Mouse (Mus musculus) heart, embryonic 10.5 days (tissue): ENCODE measurements around the gene Msantd1. TPM values are rescaled to one million over a fixed set of nuclear protein-coding genes. Genes with fewer than 3 reads are reported as not detected.
"Not testable (repeated sequence)": the region's sequence is repeated elsewhere in the genome, so short reads cannot be mapped to it uniquely, and the experiment has no call there.

Experiments
- DNase-seq: peaks from one replicate; pipeline ENCODE4 v3.0.0-alpha.2; 2017; ENCODE audit warnings: low spot score
- H3K27ac ChIP-seq: fragments of 300-500 bp; sonication (generic); 2 replicates; pipeline ENCODE4 v1.5.1; 2016; ENCODE audit warnings: mild to moderate bottlenecking
- H3K27me3 ChIP-seq: fragments of 300-500 bp; sonication (generic); 2 replicates; pipeline ENCODE4 v1.6.1; 2016; ENCODE audit warnings: mild to moderate bottlenecking; ENCODE audit not compliant: poor library complexity, insufficient read depth, severe bottlenecking
- H3K36me3 ChIP-seq: fragments of 300-500 bp; sonication (generic); 2 replicates; pipeline ENCODE4 v1.6.1; 2016; ENCODE audit warnings: mild to moderate bottlenecking, moderate library complexity
- H3K4me1 ChIP-seq: fragments of 300-500 bp; sonication (generic); 2 replicates; pipeline ENCODE4 v1.6.1; 2016; ENCODE audit warnings: mild to moderate bottlenecking
- H3K4me3 ChIP-seq: fragments of 300-500 bp; sonication (generic); 2 replicates; pipeline ENCODE4 v1.5.1; 2016; ENCODE audit warnings: mild to moderate bottlenecking, moderate library complexity
- H3K9me3 ChIP-seq: fragments of 300-500 bp; sonication (generic); 2 replicates; pipeline ENCODE4 v1.6.1; 2016; ENCODE audit warnings: mild to moderate bottlenecking, moderate library complexity
- WGBS: fragments of 180-500 bp; shearing (Covaris S2); methylation state at CpG from one replicate; pipeline ENCODE4 v1.1.7; 2016; 5-methylcytosine and 5-hydroxymethylcytosine counted together
- polyA plus RNA-seq: library from polyadenylated mRNA; unstranded; fragments of >200 nt; fragmentation: Nextera tagmentation; extraction: Ambion mirVana; gene quantifications from 2 replicates; pipeline ENCODE4 v1.2.1, GENCODE M21; 2016

The Msantd1 gene
- 0.37 and 1.3 TPM in 2 replicates for polyA plus RNA-seq

DNA sequence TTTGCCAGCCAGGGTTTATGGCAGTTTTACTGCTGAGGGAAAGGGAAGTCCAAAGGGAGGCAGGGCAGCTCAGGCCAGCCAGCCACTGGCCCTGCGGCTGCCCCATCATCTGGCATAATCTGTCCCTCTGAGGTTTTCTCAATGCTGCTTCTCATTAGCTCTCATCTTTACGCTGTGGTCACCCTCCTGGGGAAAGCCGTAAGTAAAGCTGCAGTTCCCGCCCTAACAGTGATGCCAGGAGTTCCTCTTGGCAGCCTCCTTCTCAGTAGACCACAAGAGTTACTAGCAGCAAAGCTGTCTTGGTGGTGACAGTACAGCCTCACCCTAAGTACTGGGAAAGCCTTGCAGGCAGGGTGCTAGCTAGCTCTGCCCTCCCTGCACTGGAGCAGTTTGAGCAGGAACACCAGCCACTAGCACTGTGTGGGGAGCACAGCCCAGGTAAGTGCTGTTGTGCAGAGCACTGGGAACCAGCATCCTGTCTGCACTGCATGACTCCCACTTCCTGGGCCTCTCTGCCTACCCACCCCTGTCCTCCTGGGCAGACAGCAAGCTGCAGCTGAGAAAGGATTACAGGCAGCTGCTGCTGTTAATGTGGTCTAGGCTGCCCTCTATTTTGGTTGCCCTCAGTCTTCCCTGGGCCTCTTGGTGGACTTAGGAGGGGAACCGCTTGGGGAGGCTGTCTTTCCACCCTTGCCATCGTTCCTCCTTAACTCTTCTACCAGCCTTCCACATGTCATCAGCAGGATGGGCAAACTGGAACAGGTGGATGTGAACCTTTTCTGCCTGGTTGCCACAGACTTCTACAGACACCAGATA lies at the start of gene Msantd1:
Gene Msantd1 (plus strand): TSS at position 103 of the 816 bp plus-strand sequence.
- WGBS = 87% methylated on average over 6 of the region's 6 CpGs
- Histone ChIP-seq H3K27ac (peak within 1 kb of the TSS; percentile 64), H3K9me3 (no peaks in the 10 kb centered on the region), H3K36me3 (peaks cover 78% of the 10 kb centered on the region), H3K27me3 (no peaks in the 10 kb centered on the region), H3K4me3 (no peak within 1 kb of the TSS), H3K4me1 (peaks cover 11% of the 10 kb centered on the region)
- DNase-seq = no peak

GRCm38 (mm10) chr5:34865367-34865766 lies 42.4 kb upstream of the Msantd1 start:
- 86% methylated on average over 5 of the region's 5 CpGs for WGBS
- 0 out of 2 replicates have a peak, but pooled peaks cover 4% of the 10 kb centered on the region for H3K4me1 ChIP-seq
- H3K4me3 ChIP-seq = no peak overlapping the region
- H3K36me3 ChIP-seq = peaks cover 69% of the 10 kb centered on the region
- no peaks in the 10 kb centered on the region for H3K9me3 ChIP-seq
- no peak overlapping the region for H3K27ac ChIP-seq
- DNase-seq = no peak
- no peaks in the 10 kb centered on the region for H3K27me3 ChIP-seq

DNA sequence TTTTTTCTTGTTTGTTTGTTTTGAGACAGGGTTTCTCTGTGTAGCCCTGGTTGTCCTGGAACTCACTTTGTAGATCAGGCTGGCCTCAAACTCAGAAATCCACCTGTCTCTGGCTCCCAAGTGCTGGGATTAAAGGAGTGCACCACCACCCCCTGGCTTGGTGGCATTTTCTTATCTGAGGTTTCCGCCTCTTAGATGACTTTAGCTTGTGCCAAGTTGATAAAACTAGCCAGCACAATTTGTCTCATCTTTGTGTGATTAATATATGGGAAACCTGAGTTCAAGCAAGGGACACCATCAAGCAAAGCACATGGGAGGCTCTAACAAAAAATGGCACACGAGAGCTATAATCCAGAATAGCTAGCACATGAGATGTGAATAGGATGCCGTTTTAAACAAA lies 27.5 kb upstream of the Msantd1 start:
- not testable (repeated sequence) for H3K27me3 ChIP-seq, H3K4me3 ChIP-seq, H3K27ac ChIP-seq, H3K9me3 ChIP-seq, DNase-seq, H3K4me1 ChIP-seq
- 89% methylated on average over 3 of the region's 3 CpGs for WGBS
- peaks cover 80% of the 10 kb centered on the region for H3K36me3 ChIP-seq

GRCm38 (mm10) chr5:34881023-34881422 lies 26.8 kb upstream of the Msantd1 start:
- H3K36me3 ChIP-seq = peaks cover 79% of the 10 kb centered on the region
- H3K4me1 ChIP-seq = no peaks in the 10 kb centered on the region
- no peaks in the 10 kb centered on the region for H3K9me3 ChIP-seq
- WGBS = 73% methylated on average over 3 of the region's 3 CpGs
- H3K4me3 ChIP-seq = no peak overlapping the region
- H3K27me3 ChIP-seq = no peaks in the 10 kb centered on the region
- DNase-seq = peak; percentile 48
- H3K27ac ChIP-seq = no peak overlapping the region

DNA sequence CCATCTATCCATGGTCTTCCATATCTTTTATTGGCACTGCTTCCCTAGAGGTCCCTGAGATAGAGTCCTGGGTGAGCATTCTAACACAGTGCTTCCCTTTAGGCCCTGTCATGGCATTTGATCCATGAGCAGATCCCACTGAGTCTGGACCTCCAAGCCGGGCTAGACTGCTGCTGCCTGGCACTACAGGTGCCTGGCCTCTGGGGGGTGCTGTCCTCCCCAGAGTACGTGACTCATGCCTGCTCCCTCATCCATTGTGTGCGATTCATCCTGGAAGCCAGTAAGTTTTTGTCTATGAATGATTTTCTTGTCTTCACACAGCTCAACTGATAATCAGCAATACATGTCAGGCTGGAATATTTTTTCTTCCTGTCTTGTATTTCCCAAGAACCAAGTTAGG lies 22.6 kb upstream of the Msantd1 start:
- Histone ChIP-seq H3K9me3 (no peaks in the 10 kb centered on the region), H3K4me1 (no peaks in the 10 kb centered on the region), H3K4me3 (no peak overlapping the region), H3K36me3 (peaks cover 77% of the 10 kb centered on the region), H3K27ac (no peak overlapping the region), H3K27me3 (no peaks in the 10 kb centered on the region)
- WGBS = 77% methylated on average over 3 of the region's 3 CpGs
- DNase-seq = peak; percentile 47

GRCm38 (mm10) chr5:34889252-34889651 lies 18.6 kb upstream of the Msantd1 start:
- H3K27ac ChIP-seq = no peak overlapping the region
- no peaks in the 10 kb centered on the region for H3K9me3 ChIP-seq
- peaks cover 88% of the 10 kb centered on the region for H3K36me3 ChIP-seq
- DNase-seq = no peak
- 88% methylated on average over 4 of the region's 4 CpGs for WGBS
- no peak overlapping the region for H3K4me3 ChIP-seq
- no peaks in the 10 kb centered on the region for H3K4me1 ChIP-seq
- no peaks in the 10 kb centered on the region for H3K27me3 ChIP-seq

GRCm38 (mm10) chr5:34896697-34897453 lies 10.9 kb upstream of the Msantd1 start:
- WGBS = 59% methylated on average over 3 of the region's 3 CpGs
- Histone ChIP-seq H3K27ac (no peak overlapping the region), H3K27me3 (no peaks in the 10 kb centered on the region), H3K4me3 (no peak overlapping the region), H3K36me3 (peaks cover 89% of the 10 kb centered on the region), H3K9me3 (no peaks in the 10 kb centered on the region), H3K4me1 (peaks cover 5% of the 10 kb centered on the region; the same call in 1 of the 2 replicates)
- DNase-seq = no peak

DNA sequence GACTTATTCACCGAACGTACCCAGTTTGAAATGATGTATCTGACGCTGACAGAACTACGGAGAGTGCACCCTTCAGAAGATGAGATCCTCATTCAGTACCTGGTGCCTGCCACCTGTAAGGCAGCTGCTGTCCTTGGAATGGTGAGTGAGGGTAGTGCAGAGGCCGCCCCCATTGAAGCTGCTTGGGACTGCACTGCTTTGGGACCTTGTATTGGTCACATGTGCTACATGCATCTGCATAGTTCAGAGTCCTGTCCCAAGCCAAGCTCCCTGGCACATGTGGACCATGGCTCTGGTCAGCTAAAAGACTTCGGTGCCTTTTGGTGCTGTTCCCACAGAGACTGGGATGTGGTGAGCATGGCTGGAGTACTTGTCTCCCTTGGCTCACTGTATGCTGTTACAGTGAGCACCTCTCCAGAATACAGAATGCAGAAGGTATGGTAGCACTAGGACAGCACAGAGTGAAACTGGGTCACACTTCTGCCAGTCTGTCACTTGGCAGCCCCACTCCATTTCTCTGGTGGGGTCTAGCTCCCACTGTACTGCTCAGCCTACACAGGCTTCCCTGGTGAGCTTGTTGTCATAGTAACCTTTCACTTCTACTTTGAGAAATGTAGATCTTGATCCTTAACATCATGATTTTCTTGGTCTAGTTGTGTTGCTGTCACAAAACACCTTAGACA lies 7.9 kb upstream of the Msantd1 start:
- Histone ChIP-seq H3K27me3 (no peaks in the 10 kb centered on the region), H3K27ac (no peak overlapping the region), H3K9me3 (no peaks in the 10 kb centered on the region), H3K36me3 (peaks cover 90% of the 10 kb centered on the region), H3K4me3 (no peak overlapping the region), H3K4me1 (peaks cover 5% of the 10 kb centered on the region; the same call in 1 of the 2 replicates)
- DNase-seq = no peak
- WGBS = 90% methylated on average over 6 of the region's 6 CpGs

DNA sequence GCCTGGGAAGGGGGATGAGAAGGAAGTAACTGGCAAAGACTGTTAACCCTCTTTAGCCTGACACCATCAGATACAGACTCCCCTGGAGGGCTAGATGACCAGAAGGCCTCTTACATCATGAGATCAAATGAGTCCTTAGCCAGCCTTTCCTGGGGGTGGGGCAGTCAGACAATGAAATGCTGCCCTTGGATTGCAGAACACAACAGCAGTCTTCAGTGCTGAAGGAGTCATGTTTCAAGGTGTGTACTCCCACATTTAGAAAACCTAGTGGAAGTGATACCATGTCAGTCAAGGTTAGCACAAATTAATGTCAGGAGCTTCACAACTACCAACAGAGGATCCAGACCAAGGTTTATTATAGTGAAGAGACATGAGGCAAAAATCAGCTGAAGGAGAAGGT lies 5.4 kb upstream of the Msantd1 start:
- H3K4me3 ChIP-seq = no peak overlapping the region
- H3K27me3 ChIP-seq = no peaks in the 10 kb centered on the region
- H3K4me1 ChIP-seq = no peaks in the 10 kb centered on the region
- H3K27ac ChIP-seq = no peak overlapping the region
- DNase-seq = no peak
- H3K9me3 ChIP-seq = no peaks in the 10 kb centered on the region
- H3K36me3 ChIP-seq = peaks cover 92% of the 10 kb centered on the region

GRCm38 (mm10) chr5:34902811-34903385 lies 4.9 kb upstream of the Msantd1 start:
- DNase-seq = no peak
- Histone ChIP-seq H3K9me3 (no peaks in the 10 kb centered on the region), H3K36me3 (peaks cover 93% of the 10 kb centered on the region), H3K27me3 (no peaks in the 10 kb centered on the region), H3K4me1 (peaks cover 2% of the 10 kb centered on the region; the same call in 1 of the 2 replicates), H3K4me3 (no peak overlapping the region), H3K27ac (no peak overlapping the region)
- 88% methylated on average over 5 of the region's 5 CpGs for WGBS

GRCm38 (mm10) chr5:34904412-34904811 lies 3.4 kb upstream of the Msantd1 start:
- no peaks in the 10 kb centered on the region for H3K27me3 ChIP-seq
- H3K4me3 ChIP-seq = no peak overlapping the region
- H3K27ac ChIP-seq = no peak overlapping the region
- no peaks in the 10 kb centered on the region for H3K9me3 ChIP-seq
- no peak for DNase-seq
- H3K4me1 ChIP-seq = peaks cover 11% of the 10 kb centered on the region
- peaks cover 94% of the 10 kb centered on the region for H3K36me3 ChIP-seq

DNA sequence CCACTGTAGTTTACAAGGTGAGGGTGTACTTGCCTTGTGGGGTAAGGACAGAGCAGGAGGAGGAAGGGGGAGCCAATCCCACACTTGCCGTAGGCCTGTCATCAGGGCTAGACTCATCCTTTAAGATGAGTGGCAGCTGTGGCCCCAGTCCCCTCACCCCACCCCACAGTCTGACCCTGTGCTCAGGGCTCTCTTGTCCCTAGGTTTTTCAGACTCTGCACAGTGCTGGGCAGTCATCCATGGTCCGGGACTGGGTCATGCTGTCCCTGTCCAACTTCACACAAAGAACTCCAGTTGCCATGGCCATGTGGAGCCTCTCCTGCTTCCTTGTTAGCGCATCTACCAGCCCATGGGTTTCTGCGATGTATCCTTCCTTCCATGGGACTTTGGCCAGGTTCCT lies 582 bp upstream of the Msantd1 start:
- 86% methylated on average over 4 of the region's 4 CpGs for WGBS
- DNase-seq = no peak
- Histone ChIP-seq H3K27ac (no peak overlapping the region), H3K4me1 (peaks cover 11% of the 10 kb centered on the region), H3K36me3 (peaks cover 78% of the 10 kb centered on the region), H3K4me3 (no peak overlapping the region), H3K27me3 (no peaks in the 10 kb centered on the region), H3K9me3 (no peaks in the 10 kb centered on the region)
